Mouse (Mus musculus) hindbrain, embryonic 12.5 days (tissue): ENCODE results near the gene Olfr361. TPM values are rescaled to one million over a fixed set of nuclear protein-coding genes. Genes with fewer than 3 reads are reported as not detected.
"Not testable (repeated sequence)": the region's sequence is repeated elsewhere in the genome, so short reads cannot be mapped to it uniquely, and the experiment has no call there.

ENCODE experiments used
- ATAC-seq: fragments of 200-750 bp; cut with Nextera tagmentation; 2 replicates; pipeline ENCODE4 v1.8.0; 2017; ENCODE audit warnings: moderate TSS enrichment; ENCODE audit not compliant: low FRiP score
- H3K27ac ChIP-seq: fragments of 300-500 bp; sonication (generic); 2 replicates; pipeline ENCODE4 v1.5.1; 2016; ENCODE audit warnings: mild to moderate bottlenecking
- H3K27me3 ChIP-seq: fragments of 300-500 bp; sonication (generic); 2 replicates; pipeline ENCODE4 v1.6.1; 2016; ENCODE audit warnings: mild to moderate bottlenecking
- H3K36me3 ChIP-seq: fragments of 300-500 bp; sonication (generic); 2 replicates; pipeline ENCODE4 v1.6.1; 2016; ENCODE audit warnings: mild to moderate bottlenecking
- H3K4me1 ChIP-seq: fragments of 300-500 bp; sonication (generic); 2 replicates; pipeline ENCODE4 v1.6.1; 2016
- H3K4me2 ChIP-seq: fragments of 300-500 bp; sonication (generic); replicated peaks from 2 replicates; pipeline ENCODE4 v1.6.1; 2016; ENCODE audit warnings: mild to moderate bottlenecking
- H3K4me3 ChIP-seq: fragments of 300-500 bp; sonication (generic); 2 replicates; pipeline ENCODE4 v1.5.1; 2016; ENCODE audit warnings: mild to moderate bottlenecking
- H3K9ac ChIP-seq: fragments of 300-500 bp; sonication (generic); 2 replicates; pipeline ENCODE4 v1.6.1; 2016; ENCODE audit warnings: mild to moderate bottlenecking, moderate library complexity
- H3K9me3 ChIP-seq: fragments of 300-500 bp; sonication (generic); replicated peaks from 2 replicates; pipeline ENCODE4 v1.6.1; 2016; ENCODE audit warnings: mild to moderate bottlenecking
- WGBS: fragments of 180-500 bp; shearing (Covaris S2); methylation state at CpG from one replicate; pipeline ENCODE4 v1.1.7; 2016; 5-methylcytosine and 5-hydroxymethylcytosine counted together
- polyA plus RNA-seq: library from polyadenylated mRNA; unstranded; fragments of >200 nt; fragmentation: Nextera tagmentation; extraction: Ambion mirVana; gene quantifications from 2 replicates; pipeline ENCODE4 v1.2.1, GENCODE M21; 2016

The Olfr361 gene
- not detected in 2 replicates for polyA plus RNA-seq

GRCm38 (mm10) chr2:37089190-37089589, at the start of gene Olfr361:
TSS of gene Olfr361 (minus strand) at chr2:37089290.
- H3K9me3 ChIP-seq, ATAC-seq, H3K4me1 ChIP-seq, H3K9ac ChIP-seq, H3K4me2 ChIP-seq, H3K4me3 ChIP-seq, H3K27ac ChIP-seq, H3K27me3 ChIP-seq, H3K36me3 ChIP-seq: not testable (repeated sequence)
- WGBS = 82% methylated on average over 1 of the region's 1 CpGs

DNA sequence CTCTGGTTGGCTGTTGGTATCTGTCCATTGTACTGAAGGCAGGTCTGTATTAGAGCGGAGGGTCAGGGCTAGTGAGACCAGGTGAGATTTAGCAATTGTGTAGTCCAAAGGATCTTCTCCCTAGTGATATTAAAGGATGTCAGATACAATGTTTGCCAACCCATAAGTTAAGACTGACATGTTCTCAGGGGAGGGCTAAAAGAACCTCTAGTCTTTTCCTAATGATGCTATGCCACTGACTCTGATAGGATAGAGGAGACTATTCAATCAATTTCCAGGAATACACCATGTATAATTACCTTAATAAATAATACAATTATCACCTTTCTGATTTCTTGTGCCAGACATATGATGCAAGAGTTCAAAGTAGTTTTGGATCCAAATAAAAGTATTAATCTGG, 28.7 kb upstream of the Olfr361 start, which contains the start of gene Olfr362:
Olfr362 (minus strand) TSS at position 101 of the 400 bp plus-strand sequence.
- Histone ChIP-seq H3K4me3 (no peak within 1 kb of the TSS), H3K9me3 (peaks cover 12% of the 10 kb centered on the region), H3K4me2 (no peak within 1 kb of the TSS), H3K36me3 (no peaks in the 10 kb centered on the region), H3K9ac (no peak within 1 kb of the TSS), H3K4me1 (no peaks in the 10 kb centered on the region), H3K27ac (no peak within 1 kb of the TSS), H3K27me3 (no peaks in the 10 kb centered on the region)
- WGBS = 74% methylated on average over 1 of the region's 1 CpGs
- ATAC-seq = no peak

- ATAC-seq = no peak
- H3K27me3 ChIP-seq = no peaks in the 10 kb centered on the region
- H3K4me2 ChIP-seq = no peak within 1 kb of the TSS
- H3K4me3 ChIP-seq = no peak within 1 kb of the TSS
- peaks cover 12% of the 10 kb centered on the region for H3K9me3 ChIP-seq
- H3K36me3 ChIP-seq = no peaks in the 10 kb centered on the region
- no peaks in the 10 kb centered on the region for H3K4me1 ChIP-seq
- no peak within 1 kb of the TSS for H3K9ac ChIP-seq
- no peak within 1 kb of the TSS for H3K27ac ChIP-seq
Measured at GRCm38 (mm10) chr2:37065446-37065845, 23.6 kb downstream of the Olfr361 start, which contains the start of gene Olfr360. TSS of gene Olfr360 (plus strand) at chr2:37065746.

Other genes with a start within 250 kb of the Olfr361 start
- gene Olfr350, start 243.0 kb downstream of the Olfr361 start, polyA plus RNA-seq = not detected in 2 replicates
- gene Olfr351, start 226.6 kb downstream of the Olfr361 start, polyA plus RNA-seq = not detected in 2 replicates
- gene Olfr352, start 220.8 kb downstream of the Olfr361 start, polyA plus RNA-seq = not detected in 2 replicates
- not detected in 2 replicates for gene Olfr353, start 196.4 kb downstream of the Olfr361 start, polyA plus RNA-seq
- gene Olfr354, start 183.6 kb downstream of the Olfr361 start, polyA plus RNA-seq = not detected in 2 replicates
- gene Olfr355, start 160.4 kb downstream of the Olfr361 start, polyA plus RNA-seq = not detected in 2 replicates
- not detected in 2 replicates for gene Olfr356, start 152.2 kb downstream of the Olfr361 start, polyA plus RNA-seq
- not detected in 2 replicates for gene Olfr357, start 95.5 kb downstream of the Olfr361 start, polyA plus RNA-seq
- not detected in 2 replicates for gene Olfr358, start 80.0 kb downstream of the Olfr361 start, polyA plus RNA-seq
- not detected in 2 replicates for gene Olfr360, start 23.5 kb downstream of the Olfr361 start, polyA plus RNA-seq
- not detected in 2 replicates for gene Olfr362, start 28.6 kb upstream of the Olfr361 start, polyA plus RNA-seq
- not detected in 2 replicates for gene Olfr364-ps1, start 50.0 kb upstream of the Olfr361 start, polyA plus RNA-seq
- not detected in 2 replicates for gene Olfr365, start 98.9 kb upstream of the Olfr361 start, polyA plus RNA-seq
- gene Olfr366, start 122.3 kb upstream of the Olfr361 start, polyA plus RNA-seq = not detected in 2 replicates
- gene Olfr368, start 237.2 kb upstream of the Olfr361 start, polyA plus RNA-seq = not detected in 2 replicates